Mouse (Mus musculus): ENCODE results near the gene Wwc2.

DNA sequence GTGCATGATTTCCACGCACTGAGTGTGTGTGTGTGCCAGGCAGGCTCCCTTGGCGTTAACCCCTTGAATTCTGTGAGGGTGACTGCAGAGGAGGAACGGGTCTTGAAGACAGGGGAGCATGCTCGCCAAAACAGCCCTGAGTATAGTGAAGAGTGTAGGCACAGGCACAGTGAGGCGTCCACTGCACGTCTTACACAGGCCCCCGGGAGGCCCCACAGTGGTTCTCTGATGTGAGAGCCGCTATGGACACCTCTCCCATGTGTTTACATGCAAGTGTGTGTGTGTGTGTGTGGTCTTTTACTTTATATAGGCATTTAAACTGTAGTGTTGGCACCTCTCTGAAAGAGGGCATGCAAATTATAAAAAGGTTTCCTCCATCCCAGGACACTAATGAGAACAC, 124.2 kb downstream of the Wwc2 start:
- no peak for TF ChIP-seq CTCF (IDR thresholded peaks at IDR 0.05; ENCODE audit: control insufficient read depth, insufficient read depth, insufficient replicate concordance, low read depth, low read length)
- TF ChIP-seq POLR2A (IDR thresholded peaks at IDR 0.05; ENCODE audit: control insufficient read depth, low read depth, low read length), result no peak
